Mouse (Mus musculus): Measurements from ENCODE around the gene Pdia3.
"Not testable (repeated sequence)": the region's sequence is repeated elsewhere in the genome, so short reads cannot be mapped to it uniquely, and the experiment has no call there.

DNA sequence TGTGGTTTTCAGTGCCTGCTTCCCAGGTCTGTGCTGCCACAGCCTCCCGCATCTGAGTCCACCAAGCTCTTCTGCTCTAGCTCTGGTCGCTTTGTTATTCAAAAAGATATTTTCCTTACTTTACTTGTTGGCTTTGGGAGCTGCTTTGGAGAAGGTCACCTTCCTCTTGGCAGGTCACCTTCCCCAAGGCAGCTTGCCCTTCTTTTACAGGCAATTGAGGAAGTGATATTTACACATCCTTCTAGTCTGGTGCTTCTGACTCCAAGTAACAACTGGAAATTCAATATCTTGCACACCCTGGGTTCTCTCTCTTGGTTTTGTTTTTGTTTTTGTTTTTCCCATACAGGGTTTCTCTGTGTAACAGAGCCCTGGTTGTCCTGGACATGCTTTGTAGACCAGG lies 70.8 kb downstream of the Pdia3 start:
- TF ChIP-seq CTCF, EP300 (IDR thresholded peaks at IDR 0.05; ENCODE audit: low read depth): not testable (repeated sequence)
